Mouse (Mus musculus) frontal cortex, postnatal 36 days (tissue): ENCODE results near the gene Gcfc2.
A peak's percentile ranks its signal among the peaks of the same experiment; 100 is the strongest.

ENCODE experiments used
- DNase-seq, 2 experiments: peaks; one replicate each; pipeline ENCODE4 v3.0.0; 2022; ENCODE audit warnings: low spot score in 2 of 2

Gcfc2 gene

DNA sequence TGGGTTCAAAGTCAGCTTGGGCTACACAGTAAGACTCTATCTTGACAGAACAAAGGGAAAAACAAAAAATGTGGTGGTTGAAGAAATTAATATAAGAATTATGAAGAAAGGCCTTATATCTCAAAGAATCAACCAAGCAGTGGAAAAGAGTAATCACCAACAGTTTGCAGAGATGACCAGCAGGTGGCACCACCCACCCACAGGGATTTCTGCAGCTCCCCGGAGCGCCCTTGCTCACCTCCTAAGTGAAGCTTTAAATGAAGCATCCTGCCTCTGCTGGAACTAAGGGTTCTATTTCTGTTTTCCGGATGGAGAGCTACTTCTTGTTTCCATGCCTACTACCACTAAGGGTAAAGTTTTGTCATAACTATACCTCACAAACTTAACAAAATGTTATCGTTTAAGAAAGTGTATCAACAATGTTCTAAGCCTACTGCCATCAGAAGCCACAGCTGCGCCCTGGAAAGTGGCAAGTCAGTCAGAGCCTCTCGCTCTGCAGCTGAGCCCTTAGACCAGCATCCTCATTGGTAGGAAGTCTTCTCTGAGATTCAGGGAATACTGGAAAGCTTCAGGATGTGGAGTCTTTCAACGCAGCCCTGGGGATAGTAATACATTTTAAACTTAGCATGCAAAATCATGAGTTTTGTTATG lies 52.6 kb downstream of the Gcfc2 start:
- peak; percentile 82 to 88 for DNase-seq

GRCm38 (mm10) chr6:81979286-81979685 lies 55.8 kb downstream of the Gcfc2 start:
- DNase-seq, result no peak

- no peak for DNase-seq
Measured at GRCm38 (mm10) chr6:81986171-81986570, 62.7 kb downstream of the Gcfc2 start.

DNA sequence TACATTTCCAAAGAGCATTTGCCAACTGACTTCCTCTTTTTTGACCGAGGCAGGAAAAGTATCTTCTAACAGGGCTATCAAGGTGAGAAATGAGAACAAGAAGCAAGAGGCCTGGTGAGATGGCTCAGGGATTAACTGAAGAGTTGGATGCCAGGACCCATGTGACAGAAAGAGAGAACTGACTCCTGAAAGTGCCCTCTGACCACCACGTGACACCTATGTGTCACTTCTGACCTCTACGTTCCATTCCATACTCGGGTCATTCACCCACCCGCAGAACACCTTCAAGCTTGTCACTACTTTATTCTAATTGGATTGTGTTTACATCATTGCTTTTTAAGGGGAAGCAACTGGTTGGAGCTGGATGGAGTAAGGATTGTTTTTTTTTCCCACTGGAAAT lies 63.1 kb downstream of the Gcfc2 start:
- no peak for DNase-seq

DNA sequence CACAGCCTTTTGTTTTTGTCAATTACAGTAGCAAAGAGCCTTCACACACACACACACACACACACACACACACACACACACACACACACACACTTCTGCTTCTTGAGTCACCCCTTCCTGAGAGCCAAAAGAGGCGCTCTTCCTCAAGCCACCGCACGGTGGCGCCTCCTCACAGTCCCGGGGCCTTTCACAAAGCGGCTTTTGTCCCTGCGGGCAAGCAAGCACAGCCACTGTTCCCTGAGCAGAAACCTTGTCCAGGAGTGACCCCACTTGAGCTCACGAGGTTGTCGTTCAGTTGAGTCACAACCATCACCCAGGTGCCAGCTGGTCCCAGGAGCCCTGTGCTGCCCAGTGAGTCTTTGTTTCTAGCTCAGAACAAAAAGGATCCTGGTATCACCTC lies 63.5 kb downstream of the Gcfc2 start:
- DNase-seq, result peak; percentile 76 to 80

DNA sequence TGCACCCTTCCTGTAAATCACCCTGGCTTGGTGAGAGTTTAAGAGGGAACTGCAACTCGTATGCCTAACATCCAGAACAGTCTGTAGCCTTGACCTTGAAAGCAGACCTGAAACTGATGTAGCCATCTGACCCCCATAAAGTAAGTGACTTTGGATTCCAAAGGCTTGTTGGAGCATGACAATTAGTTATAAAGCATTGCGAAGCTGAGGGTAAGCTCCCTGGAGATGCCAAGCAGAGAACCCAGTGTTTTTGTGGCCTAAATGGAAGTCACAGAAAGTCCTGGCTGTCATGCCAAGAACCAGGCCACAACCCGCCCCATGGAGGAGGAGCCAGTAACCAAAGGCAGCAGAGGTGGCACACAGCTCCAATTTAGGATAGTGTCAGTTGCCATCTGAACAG lies 64.1 kb downstream of the Gcfc2 start:
- peak; percentile 26 to 53 for DNase-seq

DNA sequence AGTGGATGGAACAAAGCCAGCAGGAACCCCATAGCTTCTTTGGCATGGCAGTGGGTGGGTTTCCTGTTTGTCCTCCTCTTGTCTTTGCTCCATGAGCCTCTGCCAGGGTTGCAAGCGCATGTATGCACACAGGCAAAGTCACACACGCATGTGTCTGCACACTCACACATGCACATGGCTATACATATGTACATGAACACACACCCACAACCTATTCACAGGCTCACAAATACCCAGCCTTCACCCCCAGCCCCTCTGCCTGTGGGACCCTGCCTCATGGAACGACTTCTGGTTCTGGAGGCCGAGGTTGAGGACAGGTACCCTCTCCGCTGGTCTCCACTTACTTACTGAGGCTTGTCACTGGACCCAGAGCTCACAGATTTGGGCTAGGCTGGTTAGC lies 64.9 kb downstream of the Gcfc2 start:
- DNase-seq, result no peak

- peak in 1 of 2 experiments; percentile 34 for DNase-seq
Measured at GRCm38 (mm10) chr6:81990049-81990810, 66.8 kb downstream of the Gcfc2 start.
